Comparison of ENCODE assay signal across 8 mouse cellular contexts in genomic region chr12:55836199-55836951, GRCm38 (mm10). TPM values are rescaled to one million over a fixed set of nuclear protein-coding genes. Genes with fewer than 3 reads are reported as not detected.
DNase-seq lines count a peak whose midpoint lies in the region; ATAC-seq lines count a peak whose summit lies in the region.

Gene Brms1l, plus strand, starts transcription at chr12:55836324.

- DNase-seq in 3134 (ENCODE audit: extremely low read depth, insufficient read length, low spot score), result peak; percentile 94
- peak; percentile 97 for DNase-seq in adrenal gland, postnatal 36 days
- peak; percentile 94 to 98 for DNase-seq in heart, adult 18-20 months
- peak; percentile 96 to 97 for DNase-seq in kidney, adult 8-10 months
- peak; percentile 85 to 96 for DNase-seq in spleen, postnatal 10 days (ENCODE audit: low spot score in 2 of 2)

- peak; percentile 99 for ATAC-seq in embryonic facial prominence, embryonic 13.5 days (ENCODE audit: insufficient number of reproducible peaks, insufficient read depth, low FRiP score, low TSS enrichment, low read depth)
- ATAC-seq in limb, embryonic 13.5 days (ENCODE audit: low FRiP score, low read depth), result peak; percentile 100
- peak; percentile 100 for ATAC-seq in midbrain, embryonic 16.5 days

- H3K36me3 ChIP-seq in embryonic facial prominence, embryonic 13.5 days, result peaks cover 4% of the 10 kb centered on the region; the same call in 1 of the 2 replicates
- peaks cover 10% of the 10 kb centered on the region for H3K36me3 ChIP-seq in limb, embryonic 13.5 days
- no peaks in the 10 kb centered on the region for H3K36me3 ChIP-seq in midbrain, embryonic 16.5 days (ENCODE audit: control insufficient read depth, insufficient read depth, low read length)

- peaks cover 4% of the 10 kb centered on the region; the same call in 1 of the 2 replicates for H3K4me1 ChIP-seq in embryonic facial prominence, embryonic 13.5 days
- H3K4me1 ChIP-seq in limb, embryonic 13.5 days, result peaks cover 14% of the 10 kb centered on the region
- H3K4me1 ChIP-seq in midbrain, embryonic 16.5 days (ENCODE audit: control insufficient read depth, insufficient read depth, low read length), result peaks cover 14% of the 10 kb centered on the region

- under 1% methylated on average over 77 of the region's 77 CpGs for WGBS in embryonic facial prominence, embryonic 13.5 days
- WGBS in limb, embryonic 13.5 days, result under 1% methylated on average over 77 of the region's 77 CpGs
- under 1% methylated on average over 61 of the region's 77 CpGs for WGBS in midbrain, embryonic 16.5 days

- no peaks in the 10 kb centered on the region for H3K9me3 ChIP-seq in embryonic facial prominence, embryonic 13.5 days
- H3K9me3 ChIP-seq in limb, embryonic 13.5 days, result no peaks in the 10 kb centered on the region
- H3K9me3 ChIP-seq in midbrain, embryonic 16.5 days (replicated peaks; ENCODE audit: control insufficient read depth, low read length, poor library complexity, severe bottlenecking), result no peaks in the 10 kb centered on the region

- H3K4me2 ChIP-seq in embryonic facial prominence, embryonic 13.5 days, result peak within 1 kb of the TSS; percentile 73
- peak within 1 kb of the TSS; percentile 80 for H3K4me2 ChIP-seq in limb, embryonic 13.5 days (replicated peaks)
- peak within 1 kb of the TSS; percentile 83 for H3K4me2 ChIP-seq in midbrain, embryonic 16.5 days (ENCODE audit: low read length)

- H3K27me3 ChIP-seq in embryonic facial prominence, embryonic 13.5 days, result no peaks in the 10 kb centered on the region
- H3K27me3 ChIP-seq in limb, embryonic 13.5 days, result no peaks in the 10 kb centered on the region
- no peaks in the 10 kb centered on the region for H3K27me3 ChIP-seq in midbrain, embryonic 16.5 days (ENCODE audit: control insufficient read depth, insufficient read depth, low read depth, low read length)

- peak within 1 kb of the TSS; percentile 82 for H3K4me3 ChIP-seq in embryonic facial prominence, embryonic 13.5 days
- peak within 1 kb of the TSS; percentile 69 for H3K4me3 ChIP-seq in limb, embryonic 13.5 days
- peak within 1 kb of the TSS; percentile 88 for H3K4me3 ChIP-seq in midbrain, embryonic 16.5 days (ENCODE audit: low read depth, low read length)

- peak within 1 kb of the TSS; percentile 89 for H3K9ac ChIP-seq in embryonic facial prominence, embryonic 13.5 days
- peak within 1 kb of the TSS; percentile 88 for H3K9ac ChIP-seq in limb, embryonic 13.5 days
- H3K9ac ChIP-seq in midbrain, embryonic 16.5 days (ENCODE audit: low read depth, low read length), result peak within 1 kb of the TSS; percentile 84

- peak within 1 kb of the TSS; percentile 96 for H3K27ac ChIP-seq in embryonic facial prominence, embryonic 13.5 days
- H3K27ac ChIP-seq in limb, embryonic 13.5 days, result peak within 1 kb of the TSS; percentile 92
- peak within 1 kb of the TSS; percentile 94 for H3K27ac ChIP-seq in midbrain, embryonic 16.5 days (ENCODE audit: low read length)

RNA-seq across cellular contexts. Expression of gene Brms1l, which starts in this region (rescaled TPM):
- 10 to 100 TPM; 38.8 to 43.4 TPM for total RNA-seq in adrenal gland, postnatal 36 days (2021)
- 54.2 and 58.4 TPM in 2 replicates for polyA plus RNA-seq in embryonic facial prominence, embryonic 13.5 days (2015; fragmentation: Nextera tagmentation; extraction: Ambion mirVana)
- 10 to 100 TPM; 21.4 to 22.2 TPM for total RNA-seq in heart, adult 18-20 months (2021)
- polyA plus RNA-seq in limb, embryonic 13.5 days (2015; fragmentation: Nextera tagmentation; extraction: Ambion mirVana), result 54.5 and 55.6 TPM in 2 replicates
- polyA plus RNA-seq in midbrain, embryonic 16.5 days (2015; fragmentation: Nextera tagmentation; extraction: Ambion mirVana), result 58.2 and 60.9 TPM in 2 replicates

Comparison
In these comparisons a context has a peak if more than half of its experiments do, and no peak if none do; other contexts are left out.
1. Peak in every context shown above with its lines: DNase-seq, ATAC-seq, H3K4me3 ChIP-seq and H3K27ac ChIP-seq.